Mouse (Mus musculus) spleen, postnatal 4 days (tissue): ENCODE measurements at regions not wholly inside any gene's neighbourhood (a gene's known extent, or its start where the extent isn't known, plus 50 kb on each side); places are given as distances from the start of the nearest gene placed in this dataset.
A peak's percentile ranks its signal among the peaks of the same experiment; 100 is the strongest.

Experiments
- DNase-seq, 2 experiments: peaks; one replicate each; pipeline ENCODE4 v3.0.0; 2022; ENCODE audit warnings: low spot score in 2 of 2

DNA sequence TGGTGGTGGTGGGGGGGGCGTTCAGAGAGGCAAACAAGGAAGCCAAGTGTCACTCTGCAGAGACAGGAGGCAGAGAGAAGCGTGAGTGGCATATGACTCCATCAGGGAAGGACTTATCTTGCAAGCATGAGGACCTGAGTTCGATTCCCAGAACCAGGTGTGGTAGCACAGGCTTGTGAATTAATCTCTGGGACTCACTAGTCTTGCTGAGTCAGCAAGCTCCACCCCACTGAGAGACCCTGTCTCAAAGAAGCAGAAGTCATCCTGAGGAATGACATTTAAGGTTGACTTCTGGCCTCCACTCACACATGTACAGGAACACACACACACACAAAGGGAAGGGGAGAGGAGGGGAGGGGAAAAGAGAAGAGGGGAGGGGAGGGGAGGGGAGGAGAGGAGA, 156.5 kb downstream of the Rplp1 start:
- DNase-seq, result no peak

DNA sequence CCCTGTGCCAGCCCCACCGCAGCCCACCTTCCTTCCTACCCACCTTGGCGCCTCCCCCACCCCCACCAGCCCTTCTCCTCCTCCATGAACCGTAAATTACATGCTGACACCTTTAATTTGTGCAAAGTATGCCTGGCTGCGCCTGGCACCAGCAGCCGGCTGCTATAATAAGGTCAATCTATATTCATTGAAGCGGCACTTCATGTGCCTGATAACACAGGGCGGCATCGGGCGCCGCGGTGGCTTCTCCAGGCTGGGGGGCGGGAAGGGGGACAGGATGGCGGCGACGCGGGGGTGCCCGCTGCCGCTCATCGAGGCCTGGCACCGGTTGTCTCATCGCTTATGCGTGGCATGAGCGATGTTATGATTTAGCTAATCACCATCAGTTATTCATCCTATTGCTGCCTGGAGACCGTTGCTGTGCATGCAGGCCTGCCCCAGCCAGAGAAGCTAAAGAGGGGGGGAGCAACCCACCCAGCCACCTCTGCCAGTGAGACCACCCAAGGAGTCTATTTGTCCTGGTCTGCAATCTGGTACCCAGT, 157.5 kb downstream of the Rplp1 start:
- DNase-seq, result no peak

DNA sequence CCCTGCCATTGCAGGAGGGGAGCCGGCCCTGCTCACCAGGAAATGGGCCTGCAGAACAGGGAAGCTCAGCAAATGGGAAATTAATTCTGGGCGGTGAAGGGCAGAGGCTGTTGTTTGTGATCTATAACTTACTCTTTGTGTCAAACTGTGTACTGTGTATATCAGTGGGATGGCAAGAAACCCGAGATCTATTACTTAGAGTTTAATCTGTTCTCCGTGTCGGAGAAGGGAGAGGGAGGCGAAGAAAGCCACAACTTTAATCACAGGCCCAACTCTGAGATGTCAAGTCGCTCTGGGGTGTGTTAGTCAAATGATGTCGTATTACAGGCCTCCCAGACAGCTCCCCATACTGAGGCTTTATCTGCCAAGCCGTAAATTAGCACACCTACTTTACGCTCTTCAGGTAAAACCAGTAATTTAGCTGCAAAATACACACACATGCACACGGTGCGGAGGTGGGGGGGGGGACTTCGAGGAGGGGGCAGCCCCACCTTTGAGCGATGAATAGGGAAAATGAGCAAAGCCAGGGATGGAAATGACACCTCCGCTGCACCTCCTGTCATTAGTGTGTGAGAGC, 158.0 kb downstream of the Rplp1 start:
- no peak for DNase-seq

DNA sequence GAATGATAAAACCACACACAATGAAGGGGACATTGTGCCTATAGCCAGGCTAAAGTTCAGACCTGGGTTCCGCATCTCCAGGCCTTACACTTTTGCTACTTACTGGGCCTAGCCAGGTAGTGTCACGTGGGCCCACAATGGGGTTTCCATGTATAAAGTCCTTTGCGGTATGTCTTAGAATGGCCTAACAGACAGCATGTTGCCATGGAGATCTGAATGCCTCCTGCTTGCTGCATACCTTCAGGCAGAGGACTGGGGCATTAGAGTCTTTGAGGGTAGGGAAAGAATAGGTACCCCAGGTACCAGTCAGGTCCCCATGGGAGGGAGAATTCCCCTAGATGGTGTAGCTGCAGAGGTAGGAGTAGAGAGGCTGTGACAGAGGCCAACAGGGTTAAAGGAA, 159.0 kb downstream of the Rplp1 start:
- no peak for DNase-seq

DNA sequence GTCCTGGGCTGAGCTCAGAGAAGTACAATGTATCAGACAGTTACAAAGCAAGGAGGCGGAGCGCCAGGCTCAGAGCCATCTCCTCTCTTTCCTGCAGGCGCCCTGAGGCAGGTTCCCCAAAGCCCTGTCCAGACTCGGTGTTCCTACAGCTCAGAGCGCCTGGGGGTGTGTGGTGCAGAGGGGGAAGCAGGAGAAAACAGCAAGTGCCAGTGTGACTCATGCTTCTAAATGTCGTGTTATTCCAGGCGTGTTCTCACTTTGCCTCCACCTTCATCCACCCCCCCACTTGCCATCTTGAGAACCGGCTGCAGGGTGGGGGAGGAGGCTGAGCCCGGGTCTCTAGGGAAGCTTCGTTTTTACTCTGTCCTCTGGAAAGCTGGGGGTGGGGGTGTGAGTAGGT, 160.5 kb downstream of the Rplp1 start:
- no peak for DNase-seq

DNA sequence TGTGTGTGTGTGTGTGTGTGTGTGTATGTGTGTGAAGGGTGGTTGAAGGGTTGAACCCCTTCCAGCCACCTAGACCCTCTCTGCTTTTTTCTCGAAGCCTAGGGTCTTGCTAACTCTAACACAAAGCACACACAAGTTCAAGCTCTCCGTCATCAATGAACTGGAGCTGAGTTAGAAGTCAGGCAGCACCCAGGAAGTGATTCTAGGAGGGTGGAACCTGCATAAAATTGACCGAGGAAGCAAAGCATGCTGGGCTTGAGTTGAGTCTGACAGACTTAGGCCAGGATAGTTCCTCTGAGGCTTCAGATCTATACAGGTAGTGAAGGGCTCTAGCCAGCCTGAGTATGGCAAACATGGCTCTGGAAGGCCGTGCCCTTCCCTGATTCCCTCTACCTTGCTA, 165.1 kb downstream of the Rplp1 start:
- DNase-seq, result no peak

DNA sequence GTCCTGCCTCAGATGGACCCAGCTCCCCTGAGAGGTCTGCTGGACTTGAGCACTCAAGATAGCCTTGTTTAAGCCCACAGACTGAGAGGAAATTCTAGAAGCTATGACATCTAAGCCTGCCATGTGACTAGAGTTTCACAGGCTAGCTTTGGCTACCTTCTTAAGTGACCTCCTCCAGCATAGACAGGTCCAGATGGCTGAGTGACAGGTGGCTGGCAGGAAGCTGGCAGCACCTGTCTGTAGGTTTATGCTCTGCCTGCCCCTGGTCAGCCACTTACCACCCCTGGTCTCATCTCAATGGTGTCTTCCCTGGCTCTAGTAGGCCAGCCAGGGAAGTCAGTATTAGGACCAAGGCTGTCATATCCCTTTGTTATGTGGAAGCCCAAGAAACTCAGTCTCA, 165.9 kb downstream of the Rplp1 start:
- DNase-seq, result no peak

DNA sequence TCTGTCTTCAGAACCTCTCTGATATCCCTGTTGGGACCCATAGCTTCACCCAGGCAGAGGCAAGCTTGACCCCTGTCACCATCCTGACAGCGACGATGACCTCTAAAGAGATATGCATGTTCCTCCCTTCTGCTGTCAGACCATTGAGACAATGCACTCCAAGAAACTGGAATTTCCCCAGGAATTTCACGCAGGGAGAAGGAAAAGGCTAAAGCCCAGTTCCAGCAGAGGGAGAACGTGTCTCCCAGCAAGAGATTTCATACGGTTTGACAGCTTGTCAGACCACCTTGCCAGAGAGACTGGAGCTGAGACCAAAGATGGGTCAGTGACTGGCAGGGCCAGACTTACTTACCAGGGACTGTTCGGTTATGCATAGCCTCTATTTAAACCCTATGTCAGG, 167.9 kb downstream of the Rplp1 start:
- no peak for DNase-seq

DNA sequence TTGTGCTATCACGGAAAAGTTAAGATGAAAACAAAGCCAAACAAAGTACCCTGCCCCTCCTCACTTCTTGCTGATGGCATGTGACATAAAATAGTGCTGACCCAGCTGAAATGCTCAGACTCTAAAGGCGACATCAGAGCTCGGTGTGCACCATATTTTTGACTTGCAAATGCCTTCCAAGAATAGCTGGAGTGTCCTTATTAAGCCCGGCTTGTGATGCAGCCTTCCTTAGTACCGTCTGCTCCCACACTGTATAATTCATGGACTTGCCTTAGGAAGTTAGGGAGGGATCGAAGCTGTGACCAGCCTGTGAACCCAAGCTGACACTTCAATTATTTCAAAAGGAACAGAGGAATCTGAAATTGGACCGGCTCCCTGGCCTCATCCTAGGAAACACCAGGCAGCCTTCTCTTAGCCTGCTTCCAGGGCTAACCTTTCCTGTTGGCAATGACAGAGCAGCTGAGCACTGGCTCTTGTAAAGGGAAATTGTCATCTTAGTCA, 169.0 kb downstream of the Rplp1 start:
- no peak for DNase-seq

DNA sequence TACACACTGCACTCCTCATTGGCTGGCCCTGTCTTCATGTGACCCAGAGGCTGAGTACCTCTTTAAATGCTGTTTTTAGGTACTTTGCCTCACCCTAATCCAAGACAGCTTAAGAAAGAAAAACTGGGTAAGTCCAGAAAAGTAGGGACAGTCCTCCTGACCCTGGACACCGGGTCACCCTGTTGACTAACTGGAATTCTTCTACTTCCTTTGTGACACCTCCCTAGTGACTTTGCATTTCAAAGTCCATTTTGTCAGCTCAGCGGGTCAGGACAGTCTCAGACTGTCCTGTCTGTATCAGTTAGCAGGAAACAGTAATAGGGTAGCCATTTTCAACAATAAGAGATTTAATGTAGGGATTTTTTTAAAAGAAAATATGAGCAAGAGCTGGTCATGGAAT, 180.8 kb downstream of the Rplp1 start:
- no peak for DNase-seq

DNA sequence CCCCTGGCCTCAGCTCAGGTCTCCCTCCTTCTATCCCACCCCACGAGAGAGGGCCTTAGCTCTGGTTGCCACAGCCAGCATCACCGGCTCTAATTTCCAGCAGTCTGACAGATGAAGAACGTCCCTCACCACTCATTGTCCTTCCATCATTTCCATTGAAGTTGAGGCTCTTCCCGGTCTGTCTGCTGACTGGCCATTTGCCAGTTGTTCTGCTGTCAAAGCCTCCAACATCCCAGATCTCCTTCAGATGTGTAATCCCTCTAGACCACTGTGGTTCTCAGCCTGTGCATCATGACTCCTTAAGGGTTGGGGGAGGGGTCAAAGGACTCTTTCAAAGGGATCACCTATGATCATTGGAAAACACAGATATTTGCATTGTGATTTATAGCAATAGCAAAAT, 181.6 kb downstream of the Rplp1 start:
- no peak for DNase-seq

DNA sequence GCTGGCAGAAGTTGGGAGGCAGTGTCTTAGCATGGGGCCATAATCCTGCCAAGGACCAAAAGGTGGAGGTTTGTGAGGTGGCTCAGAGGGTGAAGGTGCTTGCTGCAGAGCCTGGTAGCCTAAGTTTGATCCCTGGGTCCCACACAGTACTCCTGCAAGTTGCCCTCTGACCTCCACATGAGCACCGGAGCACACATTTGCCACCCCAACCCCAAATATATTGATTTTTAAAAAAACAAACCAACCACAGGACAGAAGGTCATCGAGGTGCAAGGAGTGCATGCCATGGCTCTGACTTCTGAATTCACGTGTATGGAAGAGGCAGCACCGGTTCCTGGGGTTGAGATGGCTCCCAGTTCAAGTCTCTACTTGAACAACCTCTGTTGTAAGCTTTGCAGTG, 186.2 kb downstream of the Rplp1 start:
- DNase-seq, result no peak

DNA sequence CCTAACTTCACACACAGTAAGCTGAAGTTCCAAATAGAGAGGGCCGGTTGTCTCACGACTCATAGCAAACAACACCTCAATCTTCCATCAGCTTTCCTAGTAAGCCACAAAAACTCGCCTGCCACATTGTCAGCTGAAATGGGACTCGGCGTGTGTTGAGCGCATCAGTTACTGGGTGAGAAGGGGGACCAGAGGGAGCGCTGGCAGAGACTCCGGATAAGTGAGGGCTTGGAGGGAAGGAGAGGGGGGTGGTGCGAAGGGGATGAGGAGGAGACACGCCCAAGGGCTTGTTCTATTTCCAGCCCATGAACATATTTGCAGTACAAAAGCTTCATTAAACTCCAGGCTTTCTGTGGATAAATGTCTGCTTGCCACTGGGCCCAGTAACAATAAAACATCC, 186.7 kb downstream of the Rplp1 start:
- no peak for DNase-seq

DNA sequence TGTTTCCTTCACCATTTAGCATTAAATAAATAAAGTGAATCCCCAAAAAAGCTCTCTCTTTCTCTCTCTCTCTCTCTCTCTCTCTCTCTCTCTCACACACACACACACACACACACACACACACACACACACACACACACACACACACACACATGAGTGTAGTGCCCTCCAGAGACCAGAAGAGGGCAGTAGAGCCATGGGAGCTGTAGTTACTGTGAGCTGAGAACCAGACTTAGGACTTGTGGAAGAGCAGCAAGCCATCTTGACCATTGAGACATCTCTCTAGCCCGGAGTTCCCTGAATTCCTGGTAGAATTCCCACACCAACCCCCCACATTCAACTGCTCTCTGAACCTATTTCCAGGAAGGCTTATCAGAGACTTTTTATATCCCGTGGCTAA, 190.3 kb downstream of the Rplp1 start:
- no peak for DNase-seq

DNA sequence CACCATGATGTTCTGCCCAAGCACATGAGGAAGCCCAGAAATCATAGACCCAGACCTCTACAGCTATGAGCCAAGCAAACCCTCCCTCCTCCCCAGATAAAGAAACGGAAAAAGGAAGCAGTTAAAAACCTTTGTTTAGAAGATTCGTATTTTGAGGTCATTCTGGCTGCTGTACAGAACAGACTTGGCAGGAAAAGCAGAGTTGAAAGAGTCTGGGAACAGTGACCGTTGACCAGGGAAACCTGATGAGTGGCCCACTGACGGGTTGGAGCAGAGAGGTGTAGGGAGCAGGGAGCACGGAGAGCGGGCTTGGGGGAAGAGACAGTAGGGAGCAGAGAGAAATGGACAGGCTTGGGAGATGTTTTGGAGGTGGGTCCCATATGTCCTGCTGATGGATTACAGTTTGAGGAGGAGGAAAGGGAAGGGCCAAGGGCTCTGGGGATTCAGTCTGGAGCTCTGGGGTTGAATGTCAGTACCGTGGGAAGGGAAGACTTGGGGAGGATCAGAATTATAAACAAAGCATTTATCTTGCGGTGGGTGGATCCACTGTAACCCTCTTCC, 191.2 kb downstream of the Rplp1 start:
- no peak for DNase-seq

DNA sequence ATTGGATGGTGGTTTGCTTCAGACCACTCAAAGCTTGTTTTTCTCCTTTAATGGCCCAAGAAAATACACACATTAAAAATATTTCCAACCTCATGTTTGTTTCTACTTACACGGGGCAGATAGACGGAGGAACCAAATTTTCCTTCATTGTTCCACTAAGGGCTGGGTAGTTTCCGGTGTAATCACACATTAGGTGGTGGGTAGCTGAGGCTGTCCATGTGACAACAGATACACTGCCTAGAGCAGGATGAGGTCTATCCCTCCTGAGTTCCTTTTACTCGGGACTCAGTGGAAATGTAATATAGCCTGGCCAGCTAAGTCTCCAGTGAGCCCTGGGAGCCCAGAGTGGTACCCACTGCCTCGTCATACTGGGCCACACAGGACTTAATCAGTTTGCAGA, 192.5 kb downstream of the Rplp1 start:
- no peak for DNase-seq

DNA sequence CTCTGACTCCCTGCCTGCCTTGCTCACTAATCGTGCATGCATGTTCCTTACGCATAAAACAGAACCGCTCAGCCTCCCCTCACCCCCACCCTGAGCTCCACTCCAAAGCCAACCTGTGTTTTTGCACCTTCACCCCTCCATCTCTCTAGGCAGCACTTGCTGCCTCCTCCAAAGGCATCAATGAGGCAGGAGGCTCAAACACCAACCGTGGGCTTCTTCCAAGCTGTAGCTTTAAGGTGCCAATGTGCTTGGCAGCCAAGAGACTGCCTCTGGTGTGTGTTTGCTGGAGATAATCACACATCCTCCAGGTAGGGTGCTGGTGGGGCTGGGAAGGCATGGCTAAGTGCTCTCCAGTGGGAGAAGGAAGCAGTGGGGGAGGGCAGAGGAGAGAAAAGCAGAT, 193.3 kb downstream of the Rplp1 start:
- DNase-seq, result no peak

DNA sequence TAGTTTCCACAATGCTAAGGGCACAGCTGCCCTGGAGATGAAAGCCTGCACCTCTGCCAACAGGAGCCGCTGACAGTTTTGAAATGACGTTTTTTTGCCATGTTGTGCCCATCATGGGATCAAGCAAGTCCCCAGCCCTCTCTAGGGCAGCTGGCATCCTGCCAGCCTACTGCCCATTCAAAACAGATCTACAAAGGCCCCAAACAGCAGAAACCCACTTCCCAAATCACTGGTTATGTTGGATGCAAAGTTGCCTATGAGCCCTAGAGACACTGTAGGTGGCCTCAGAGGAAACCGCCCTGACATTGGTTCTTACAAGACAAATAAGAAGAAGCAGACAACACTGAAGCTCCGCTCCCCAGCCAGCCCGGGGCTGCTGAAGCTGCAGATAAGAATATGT, 194.1 kb downstream of the Rplp1 start:
- DNase-seq, result no peak

DNA sequence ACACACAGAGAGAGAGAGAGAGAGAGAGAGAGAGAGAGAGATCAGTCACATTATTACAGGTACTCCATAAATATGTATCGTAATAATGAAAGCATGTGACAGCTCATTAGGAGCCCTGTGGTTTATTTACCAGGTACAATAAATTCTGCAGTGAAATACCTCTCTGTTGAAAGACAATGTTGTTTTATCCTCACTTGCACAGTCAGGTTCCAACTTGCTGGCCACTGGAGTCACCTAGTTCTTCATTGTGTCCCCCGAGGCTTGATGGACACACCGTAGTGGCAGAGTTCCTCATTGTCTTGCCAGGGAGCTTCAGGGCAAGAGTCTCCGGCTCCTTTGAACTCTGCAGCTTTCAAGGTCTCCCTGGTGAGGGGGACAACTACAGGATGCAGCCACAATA, 197.6 kb downstream of the Rplp1 start:
- no peak for DNase-seq

DNA sequence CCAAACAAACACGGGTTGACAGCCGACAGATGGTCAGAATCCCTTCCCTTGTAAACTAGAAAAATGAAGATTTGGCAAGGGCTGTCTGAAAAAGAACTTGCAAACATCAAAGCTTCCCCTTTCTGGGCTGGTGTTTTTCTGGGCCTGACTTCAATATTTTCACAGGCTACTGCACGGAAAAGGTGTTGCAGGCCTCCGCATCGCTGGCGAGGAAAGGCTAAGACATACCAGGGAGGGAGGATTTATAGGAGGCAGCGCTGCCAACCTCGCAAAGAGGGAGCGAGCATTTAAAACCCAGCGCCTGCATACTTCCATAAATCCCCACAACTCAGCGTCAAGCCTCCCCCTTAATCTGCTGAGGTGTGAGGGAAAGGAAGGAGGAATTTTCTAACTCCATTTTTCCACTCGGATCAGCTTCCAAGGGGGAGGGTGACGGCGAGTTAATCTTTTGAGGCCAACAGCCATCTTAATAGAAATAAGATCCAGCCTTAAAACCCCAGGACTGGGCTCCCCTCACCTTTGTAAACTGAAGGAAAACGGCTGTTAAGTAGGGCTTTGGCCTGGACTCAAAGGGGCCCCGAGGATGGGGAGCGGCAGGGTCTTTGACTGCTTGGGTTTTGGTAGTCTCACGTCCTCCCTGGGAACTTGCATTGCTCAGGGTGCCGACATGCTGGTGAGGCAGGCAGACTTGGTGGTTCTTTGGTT, 199.9 kb downstream of the Rplp1 start:
- no peak for DNase-seq

DNA sequence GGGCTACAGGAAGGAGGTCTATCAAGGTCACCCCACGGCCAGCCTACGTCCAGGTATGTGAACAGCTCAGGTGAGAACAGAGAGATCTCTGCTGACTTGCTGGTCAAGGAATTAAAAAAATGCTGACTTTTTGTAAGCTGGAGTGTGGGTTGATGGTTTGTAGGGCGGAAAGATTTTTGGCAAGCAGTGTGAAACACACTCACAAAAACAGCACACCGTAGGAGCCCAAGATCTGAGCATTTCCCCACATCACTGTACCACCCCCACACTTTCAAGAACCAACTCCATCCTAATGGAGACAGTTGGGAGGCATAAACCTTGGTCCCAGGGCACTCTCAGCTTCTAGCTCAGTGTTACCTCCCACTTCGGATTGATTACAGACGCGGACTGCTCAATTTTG, 200.5 kb downstream of the Rplp1 start:
- DNase-seq, result no peak

DNA sequence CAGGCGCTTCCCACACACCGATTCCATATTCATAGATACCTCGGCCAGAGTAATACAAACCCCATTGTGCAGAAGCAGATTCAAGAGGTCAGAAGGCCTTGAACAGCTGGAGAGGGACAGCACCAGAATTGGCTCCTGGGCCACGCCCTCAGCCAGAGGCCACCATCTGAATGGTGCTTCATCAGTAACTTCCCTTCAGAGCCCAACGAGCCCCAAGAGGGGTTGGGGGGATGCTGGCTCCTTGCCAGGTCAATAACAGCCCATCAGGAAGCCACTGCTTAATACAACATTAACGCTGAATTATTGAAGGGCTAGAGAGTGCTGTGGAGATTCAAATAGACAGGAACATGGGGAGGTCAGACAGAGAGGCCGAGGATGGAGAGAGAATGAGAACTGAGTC, 203.0 kb downstream of the Rplp1 start:
- no peak for DNase-seq

DNA sequence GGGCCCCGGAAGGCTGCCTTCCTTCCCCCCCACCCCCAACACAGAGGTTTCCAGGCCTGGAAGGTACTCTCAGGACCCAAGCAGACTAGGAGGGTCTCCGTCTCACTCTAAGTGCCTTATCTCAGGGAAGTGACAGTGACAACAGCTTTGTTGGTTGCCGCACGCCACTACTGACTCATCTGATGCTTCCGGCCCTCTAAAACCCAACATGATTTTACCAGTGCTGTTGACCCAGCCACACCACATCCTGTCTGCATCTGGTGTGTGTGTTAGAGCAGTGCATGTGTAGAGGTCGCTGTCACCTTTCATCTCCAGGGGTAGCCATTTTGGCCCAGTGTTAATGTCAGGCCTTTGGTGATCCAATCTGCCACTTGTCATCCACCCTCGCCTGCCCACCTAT, 206.5 kb downstream of the Rplp1 start:
- DNase-seq, result peak in 1 of 2 experiments; percentile 29
